Mouse (Mus musculus) CH12.LX (cell line): ENCODE data around the gene Ica1. TPM values are rescaled to one million over a fixed set of nuclear protein-coding genes. Genes with fewer than 3 reads are reported as not detected.

ENCODE experiments used
- DNase-seq: peaks from one replicate; pipeline ENCODE4 v3.0.0-alpha.2; 2013; ENCODE audit errors: extremely low read depth
- H3K27ac ChIP-seq: 2 replicates; pipeline ENCODE4 v1.5.1; 2012; ENCODE audit warnings: low read depth, mild to moderate bottlenecking, control low read depth, moderate library complexity; ENCODE audit not compliant: insufficient read depth
- H3K27me3 ChIP-seq: replicated peaks from 2 replicates; pipeline ENCODE3; 2012; ENCODE audit warnings: inconsistent platforms
- H3K36me3 ChIP-seq, 2 experiments: replicated peaks in 1 of 2; 2 replicates each; pipeline versions ENCODE3 to v1.6.1; 2012; ENCODE audit warnings: inconsistent platforms in 1 of 2, low read length in 1 of 2, mild to moderate bottlenecking in 1 of 2, mixed read lengths in 1 of 2, moderate library complexity in 1 of 2; ENCODE audit not compliant: control insufficient read depth in 1 of 2, insufficient read depth in 1 of 2
- H3K4me1 ChIP-seq, 2 experiments: 2 replicates each; pipeline ENCODE4 v1.6.1; 2012; ENCODE audit warnings: inconsistent platforms in 1 of 2, moderate library complexity in 1 of 2; ENCODE audit not compliant: insufficient read depth in 2 of 2, control insufficient read depth in 1 of 2
- H3K4me2 ChIP-seq: 2 replicates; pipeline ENCODE4 v1.6.1; 2012; ENCODE audit warnings: low read depth, mild to moderate bottlenecking, control low read depth; ENCODE audit not compliant: poor library complexity, insufficient read depth, severe bottlenecking
- H3K4me3 ChIP-seq, 3 experiments: fragments of 150-350 bp in 1 of 3; sonication (generic) in 1 of 3; replicated peaks in 1 of 3; 2 replicates each; pipeline versions ENCODE3 to v1.5.1; 2011 to 2012; ENCODE audit warnings: low read depth in 2 of 3, low read length in 2 of 3, mild to moderate bottlenecking in 2 of 3, moderate library complexity in 2 of 3, control low read depth in 1 of 3, improper control_type of control experiment in 1 of 3, inconsistent platforms in 1 of 3, mixed read lengths in 1 of 3; ENCODE audit not compliant: poor library complexity in 1 of 3
- H3K79me2 ChIP-seq: replicated peaks from 2 replicates; pipeline ENCODE4 v1.6.1; 2012; ENCODE audit warnings: mild to moderate bottlenecking, moderate library complexity; ENCODE audit not compliant: control insufficient read depth, poor library complexity, insufficient read depth, severe bottlenecking; ENCODE audit errors: extremely low read depth
- H3K9ac ChIP-seq: 2 replicates; pipeline ENCODE4 v1.6.1; 2012; ENCODE audit warnings: low read depth, mild to moderate bottlenecking, control low read depth, moderate library complexity; ENCODE audit not compliant: insufficient read depth
- H3K9me3 ChIP-seq: replicated peaks from 2 replicates; pipeline ENCODE3; 2012; ENCODE audit warnings: low read length, inconsistent platforms, mixed read lengths
- E2F4 ChIP-seq: IDR thresholded peaks from 2 replicates; pipeline ENCODE4 v1.6.1; 2011; ENCODE audit warnings: low read depth, low read length, improper control_type of control experiment; ENCODE audit not compliant: insufficient replicate concordance
- ETS1 ChIP-seq: conservative IDR thresholded peaks from 2 replicates; pipeline ENCODE4 v1.6.1; 2012; ENCODE audit warnings: low read depth, mild to moderate bottlenecking, inconsistent platforms, low read length, improper control_type of control experiment, moderate library complexity
- HCFC1 ChIP-seq: IDR thresholded peaks from 2 replicates; pipeline ENCODE4 v1.6.1; 2012; ENCODE audit warnings: low read depth, mild to moderate bottlenecking, inconsistent platforms, low read length, improper control_type of control experiment
- IRF4 ChIP-seq: IDR thresholded peaks from 2 replicates; pipeline ENCODE4 v1.6.1; 2014; ENCODE audit warnings: low read depth, mild to moderate bottlenecking, inconsistent platforms, low read length, improper control_type of control experiment
- JUND ChIP-seq: conservative IDR thresholded peaks from 2 replicates; pipeline ENCODE4 v1.6.1; 2011; ENCODE audit warnings: low read depth, low read length, improper control_type of control experiment
- MAFK ChIP-seq: IDR thresholded peaks from 2 replicates; pipeline ENCODE4 v1.6.1; 2011; ENCODE audit warnings: low read length, improper control_type of control experiment; ENCODE audit not compliant: insufficient replicate concordance
- MAX ChIP-seq: IDR thresholded peaks from 2 replicates; pipeline ENCODE4 v1.6.1; 2011; ENCODE audit warnings: low read length, improper control_type of control experiment
- MAZ ChIP-seq: IDR thresholded peaks from 2 replicates; pipeline ENCODE4 v1.6.1; 2012; ENCODE audit warnings: low read depth, mild to moderate bottlenecking, inconsistent platforms, low read length, improper control_type of control experiment, moderate library complexity
- MEF2A ChIP-seq: IDR thresholded peaks from 2 replicates; pipeline ENCODE4 v1.6.1; 2014; ENCODE audit warnings: low read depth, mild to moderate bottlenecking, inconsistent platforms, low read length, improper control_type of control experiment, borderline replicate concordance
- MYC ChIP-seq: IDR thresholded peaks from 2 replicates; pipeline ENCODE4 v1.6.1; 2011; ENCODE audit warnings: low read depth, mild to moderate bottlenecking, improper control_type of control experiment, low read length
- NELFE ChIP-seq: IDR thresholded peaks from 2 replicates; pipeline ENCODE4 v1.6.1; 2011; ENCODE audit warnings: low read depth, low read length, improper control_type of control experiment
- POLR2A ChIP-seq: IDR thresholded peaks from 2 replicates; pipeline ENCODE4 v1.6.1; 2011; ENCODE audit warnings: low read depth, mild to moderate bottlenecking, improper control_type of control experiment, low read length
- RCOR1 ChIP-seq: conservative IDR thresholded peaks from 2 replicates; pipeline ENCODE4 v1.6.1; 2012; ENCODE audit warnings: low read depth, mild to moderate bottlenecking, inconsistent platforms, low read length, improper control_type of control experiment
- SMC3 ChIP-seq: IDR thresholded peaks from 2 replicates; pipeline ENCODE4 v1.6.1; 2011; ENCODE audit warnings: low read depth, low read length, improper control_type of control experiment
- TBP ChIP-seq: conservative IDR thresholded peaks from 2 replicates; pipeline ENCODE4 v1.6.1; 2011; ENCODE audit warnings: low read depth, low read length, improper control_type of control experiment
- UBTF ChIP-seq: IDR thresholded peaks from 2 replicates; pipeline ENCODE4 v1.6.1; 2012; ENCODE audit warnings: low read depth, mild to moderate bottlenecking, inconsistent platforms, low read length, improper control_type of control experiment, moderate library complexity
- USF1 ChIP-seq: IDR thresholded peaks from 2 replicates; pipeline ENCODE4 v1.6.1; 2014; ENCODE audit warnings: low read depth, mild to moderate bottlenecking, inconsistent platforms, low read length, improper control_type of control experiment
- USF2 ChIP-seq: conservative IDR thresholded peaks from 2 replicates; pipeline ENCODE4 v1.6.1; 2011; ENCODE audit warnings: low read depth, low read length, improper control_type of control experiment
- ZKSCAN1 ChIP-seq: IDR thresholded peaks from 2 replicates; pipeline ENCODE4 v1.6.1; 2012; ENCODE audit warnings: low read depth, inconsistent platforms, low read length, improper control_type of control experiment, borderline replicate concordance
- ZNF384 ChIP-seq: IDR thresholded peaks from 2 replicates; pipeline ENCODE4 v1.6.1; 2012; ENCODE audit warnings: low read depth, low read length, improper control_type of control experiment, inconsistent platforms
- dilution Hi-C: fragments of 300-500 bp; cut with MboI; formaldehyde crosslinking; loops from 2 replicates; pipeline ENCODE4 v1.14.3; 2020; ENCODE audit warnings: low sequenced_read_pairs; ENCODE audit not compliant: extremely low pct_unique_long_range_greater_than_20kb, extremely low pct_ligation_motif_present
- in situ Hi-C: fragments of 300-500 bp; cut with MboI; formaldehyde crosslinking; loops from 3 replicates; pipeline ENCODE4 v1.14.3; 2019; ENCODE audit warnings: low sequenced_read_pairs, low pct_ligation_motif_present, low pct_unique_long_range_greater_than_20kb, mixed read lengths
- polyA plus RNA-seq: library from polyadenylated mRNA; unstranded; fragments of >175 nt; gene quantifications from 2 replicates; pipeline ENCODE4 v1.2.1, GENCODE M21; 2012; ENCODE audit warnings: low read depth; ENCODE audit not compliant: insufficient read length
- total RNA-seq, 2 experiments: library from RNA; depleted of rRNA; stranded (reverse); fragments of 300-350 nt in 1 of 2; fragments of >200 nt in 1 of 2; gene quantifications; 2 replicates each; pipeline ENCODE4 v1.2.3; 2012 to 2014

Ica1 gene
- total and polyA plus RNA-seq, 3 experiments: 0.59 TPM; not detected in 2

DNA sequence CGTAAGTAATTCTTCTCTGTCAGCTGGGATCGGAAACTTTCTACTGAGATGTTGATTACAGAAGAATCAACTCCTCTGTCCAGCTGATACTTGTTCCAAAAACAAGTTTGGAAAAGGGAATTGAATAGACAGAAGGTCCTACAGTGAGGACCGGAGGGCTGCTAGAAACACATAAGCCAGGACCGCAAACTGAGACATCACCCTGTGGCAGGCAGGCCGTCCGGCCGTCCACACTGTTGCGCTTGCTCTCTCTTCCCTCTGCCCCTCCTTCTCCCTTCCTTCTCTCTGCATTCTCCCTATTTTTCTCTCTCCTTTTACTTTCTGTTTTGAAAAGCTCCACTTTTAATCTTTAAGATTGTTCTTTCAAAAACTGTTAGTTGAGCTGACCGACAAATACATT lies 186.6 kb downstream of the Ica1 start:
- H3K4me3 ChIP-seq: no peak overlapping the region
- no peak overlapping the region for H3K27ac ChIP-seq
- H3K4me2 ChIP-seq: no peak overlapping the region
- no peaks in the 10 kb centered on the region for H3K9me3 ChIP-seq
- H3K9ac ChIP-seq: no peak overlapping the region
- H3K36me3 ChIP-seq: peaks cover 5% of the 10 kb centered on the region in 2 experiments
- DNase-seq: no peak
- no peaks in the 10 kb centered on the region for H3K79me2 ChIP-seq
- in situ Hi-C loops: no loop called here
- TF ChIP-seq USF1 (no peak), RCOR1 (no peak), UBTF (no peak), MAX (no peak), POLR2A (no peak), TBP (no peak), HCFC1 (no peak), ETS1 (no peak)
- H3K4me1 ChIP-seq: no peaks in the 10 kb centered on the region; a peak in 1 of 4 replicates
- H3K27me3 ChIP-seq: no peaks in the 10 kb centered on the region
- dilution Hi-C loops: no loop called here

DNA sequence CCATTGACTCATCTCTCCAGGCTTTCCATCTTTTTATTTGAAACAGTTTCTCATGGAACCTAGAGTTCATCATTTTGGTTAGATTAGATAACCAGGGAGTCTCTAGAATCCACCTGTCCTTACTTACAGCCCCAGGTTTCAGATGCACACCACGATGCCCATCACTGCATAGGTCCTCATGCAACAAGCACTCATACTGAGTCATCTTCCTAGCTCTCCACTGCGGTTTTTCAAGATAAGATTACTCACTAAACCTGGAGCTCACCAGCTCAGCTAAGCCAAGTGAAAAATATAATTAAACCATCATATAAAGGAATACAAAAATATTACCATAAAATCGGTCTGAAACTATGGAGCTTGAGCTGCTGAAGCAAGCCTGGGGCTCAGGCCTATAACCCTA lies 194.4 kb downstream of the Ica1 start:
- Histone ChIP-seq H3K4me2 (no peak overlapping the region), H3K36me3 (peaks cover 3 to 13% of the 10 kb centered on the region in 2 experiments), H3K9me3 (no peaks in the 10 kb centered on the region), H3K4me3 (no peak overlapping the region), H3K4me1 (no peaks in the 10 kb centered on the region), H3K9ac (no peak overlapping the region), H3K79me2 (no peaks in the 10 kb centered on the region), H3K27me3 (no peaks in the 10 kb centered on the region), H3K27ac (no peak overlapping the region)
- dilution Hi-C loops (no loop called here), in situ Hi-C loops (no loop called here)
- DNase-seq: no peak
- TF ChIP-seq SMC3 (no peak), UBTF (no peak), JUND (no peak), MAFK (no peak), MEF2A (no peak), IRF4 (no peak), USF2 (no peak), ZNF384 (no peak), ETS1 (no peak), E2F4 (no peak), MAZ (no peak), NELFE (no peak), MYC (no peak), ZKSCAN1 (no peak)
